8 mouse cellular contexts compared by ENCODE assay signal in the genomic region with DNA sequence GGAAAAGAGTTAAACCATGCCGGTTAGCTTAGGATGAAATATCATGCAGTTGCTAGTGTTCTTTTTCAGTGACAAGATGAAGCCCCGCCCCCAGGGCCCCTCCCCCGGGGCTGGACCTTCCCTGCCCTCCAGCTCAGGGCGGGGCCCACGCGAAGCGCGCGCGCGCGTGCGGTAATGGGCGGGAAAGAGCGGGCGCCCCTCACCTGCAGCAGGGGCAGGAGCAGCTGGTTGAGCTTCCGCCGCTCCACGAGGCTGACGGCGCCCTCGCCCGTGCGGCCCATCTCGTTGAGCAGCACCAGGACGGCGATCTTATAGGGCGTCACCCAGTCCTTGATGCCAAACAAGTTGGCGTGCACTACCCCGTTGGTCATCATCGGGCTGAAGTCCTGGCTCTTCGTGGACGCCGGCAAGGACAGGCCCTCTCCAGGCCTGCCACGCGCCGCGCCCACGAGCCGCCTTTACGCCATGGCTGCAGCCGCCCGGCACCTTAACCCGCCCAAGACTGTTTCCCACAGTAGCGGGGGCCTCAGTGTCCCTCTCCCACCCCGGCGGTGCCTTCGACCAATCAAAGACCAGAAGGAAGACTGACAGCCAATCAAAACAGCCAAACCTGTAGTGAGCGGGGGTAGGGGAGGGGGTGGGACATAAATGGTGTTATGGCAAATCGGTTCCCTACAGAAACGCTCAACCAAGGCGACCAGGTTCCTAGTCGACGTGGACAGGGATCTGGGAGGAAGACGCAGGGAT. TPM values are rescaled to one million over a fixed set of nuclear protein-coding genes. Genes with fewer than 3 reads are reported as not detected.
A peak's percentile ranks its signal among the peaks of the same experiment; 100 is the strongest.
DNase-seq lines count a peak whose midpoint lies in the region; ATAC-seq and TF ChIP-seq lines count a peak whose summit lies in the region.

A gene (minus strand): TSS at position 563 of the 747 bp plus-strand sequence.

- H3K27me3 ChIP-seq in embryonic facial prominence, embryonic 15.5 days: no peaks in the 10 kb centered on the region
- H3K27me3 ChIP-seq in limb, embryonic 14.5 days (ENCODE audit: control insufficient read depth, insufficient read depth, low read length): no peaks in the 10 kb centered on the region
- H3K27me3 ChIP-seq in midbrain, postnatal 0 days (ENCODE audit: insufficient read depth, low read length): no peaks in the 10 kb centered on the region

- peak within 1 kb of the TSS; percentile 100 for H3K4me3 ChIP-seq in bone marrow, adult 2 months (replicated peaks; ENCODE audit: control insufficient read depth, low read depth, low read length)
- peak within 1 kb of the TSS; percentile 68 for H3K4me3 ChIP-seq in embryonic facial prominence, embryonic 15.5 days (replicated peaks)
- H3K4me3 ChIP-seq in limb, embryonic 14.5 days (replicated peaks; ENCODE audit: low read length): peak within 1 kb of the TSS; percentile 77
- H3K4me3 ChIP-seq in midbrain, postnatal 0 days (ENCODE audit: low read depth, low read length): peak within 1 kb of the TSS; percentile 80

- H3K9ac ChIP-seq in embryonic facial prominence, embryonic 15.5 days: peak within 1 kb of the TSS; percentile 80
- H3K9ac ChIP-seq in limb, embryonic 14.5 days (ENCODE audit: low read depth, low read length, severe bottlenecking): peak within 1 kb of the TSS; percentile 85
- peak within 1 kb of the TSS; percentile 86 for H3K9ac ChIP-seq in midbrain, postnatal 0 days (replicated peaks; ENCODE audit: low read length, poor library complexity, severe bottlenecking)

- H3K36me3 ChIP-seq in embryonic facial prominence, embryonic 15.5 days: peaks cover 33% of the 10 kb centered on the region
- H3K36me3 ChIP-seq in limb, embryonic 14.5 days (ENCODE audit: control insufficient read depth, insufficient read depth, low read length): peaks cover 34% of the 10 kb centered on the region
- peaks cover 23% of the 10 kb centered on the region for H3K36me3 ChIP-seq in midbrain, postnatal 0 days (ENCODE audit: insufficient read depth, low read length)

- TF ChIP-seq CTCF in bone marrow, adult 2 months (IDR thresholded peaks at IDR 0.05; ENCODE audit: control insufficient read depth, insufficient read depth, low read length): no peak
- TF ChIP-seq CTCF in midbrain, postnatal 0 days (IDR thresholded peaks at IDR 0.05): no peak

- H3K4me1 ChIP-seq in bone marrow, adult 2 months (ENCODE audit: control insufficient read depth, insufficient read depth, low read length): peaks cover 1% of the 10 kb centered on the region
- H3K4me1 ChIP-seq in embryonic facial prominence, embryonic 15.5 days: peaks cover 12% of the 10 kb centered on the region
- peaks cover 8% of the 10 kb centered on the region; the same call in 1 of the 2 replicates for H3K4me1 ChIP-seq in limb, embryonic 14.5 days (ENCODE audit: control insufficient read depth, insufficient read depth, low read length)
- H3K4me1 ChIP-seq in midbrain, postnatal 0 days (ENCODE audit: insufficient read depth, low read length): no peaks in the 10 kb centered on the region

- peak; percentile 87 for TF ChIP-seq POLR2A in bone marrow, adult 2 months (IDR thresholded peaks at IDR 0.05; ENCODE audit: borderline replicate concordance, control insufficient read depth, low read depth, low read length)
- TF ChIP-seq POLR2A in limb, embryonic 14.5 days (IDR thresholded peaks at IDR 0.05; ENCODE audit: borderline replicate concordance, extremely low read depth, insufficient read depth, insufficient read length): peak; percentile 82; the same call in 1 of the 2 replicates

- ATAC-seq in embryonic facial prominence, embryonic 15.5 days (ENCODE audit: insufficient number of reproducible peaks, low FRiP score, low TSS enrichment, low read depth): peak; percentile 100
- peak; percentile 100 for ATAC-seq in limb, embryonic 14.5 days (ENCODE audit: low FRiP score, low read depth)
- ATAC-seq in midbrain, postnatal 0 days (ENCODE audit: low FRiP score): peak; percentile 100

- peak within 1 kb of the TSS; percentile 99 for H3K27ac ChIP-seq in bone marrow, adult 2 months (ENCODE audit: control insufficient read depth, insufficient read depth, low read depth, low read length, poor library complexity)
- H3K27ac ChIP-seq in embryonic facial prominence, embryonic 15.5 days (replicated peaks): peak within 1 kb of the TSS; percentile 97
- peak within 1 kb of the TSS; percentile 94 for H3K27ac ChIP-seq in limb, embryonic 14.5 days (replicated peaks; ENCODE audit: low read depth, low read length)
- peak within 1 kb of the TSS; percentile 96 for H3K27ac ChIP-seq in midbrain, postnatal 0 days (ENCODE audit: low read depth, low read length)

- DNase-seq in 416B (ENCODE audit: low read depth): peak; percentile 99
- DNase-seq in heart, adult 8-10 months (ENCODE audit: low spot score): peak; percentile 95
- DNase-seq in kidney, adult 9 months: peak; percentile 95
- peak; percentile 97 for DNase-seq in limb, embryonic 14.5 days (ENCODE audit: low spot score)
- peak; percentile 99 for DNase-seq in midbrain, postnatal 0 days (ENCODE audit: low spot score)
- DNase-seq in spleen, postnatal 14 days (ENCODE audit: low spot score in 2 of 2): peak; percentile 87 to 89

- peak within 1 kb of the TSS; percentile 60 for H3K4me2 ChIP-seq in embryonic facial prominence, embryonic 15.5 days (replicated peaks)
- H3K4me2 ChIP-seq in limb, embryonic 14.5 days (replicated peaks; ENCODE audit: low read depth, low read length, severe bottlenecking): peak within 1 kb of the TSS; percentile 51
- H3K4me2 ChIP-seq in midbrain, postnatal 0 days (ENCODE audit: low read depth, low read length, poor library complexity, severe bottlenecking): peak within 1 kb of the TSS; percentile 51

- under 1% methylated on average over 55 of the region's 55 CpGs for WGBS in bone marrow, adult 2 months
- WGBS in embryonic facial prominence, embryonic 15.5 days: under 1% methylated on average over 55 of the region's 55 CpGs
- WGBS in limb, embryonic 14.5 days: under 1% methylated on average over 50 of the region's 55 CpGs
- under 1% methylated on average over 55 of the region's 55 CpGs for WGBS in midbrain, postnatal 0 days

- H3K9me3 ChIP-seq in embryonic facial prominence, embryonic 15.5 days (replicated peaks): no peaks in the 10 kb centered on the region
- no peaks in the 10 kb centered on the region for H3K9me3 ChIP-seq in limb, embryonic 14.5 days (ENCODE audit: control insufficient read depth, low read length)
- H3K9me3 ChIP-seq in midbrain, postnatal 0 days (ENCODE audit: low read length): no peaks in the 10 kb centered on the region

RNA-seq across cellular contexts. Expression of the gene that starts here (rescaled TPM):
- 204 and 228 TPM in 2 replicates for polyA plus RNA-seq in bone marrow, adult 2 months (2011; ENCODE audit: insufficient read depth, insufficient read length, low replicate concordance, missing spikeins)
- polyA plus RNA-seq in embryonic facial prominence, embryonic 15.5 days (2015; fragmentation: Nextera tagmentation; extraction: Ambion mirVana): 390 and 401 TPM in 2 replicates
- 100 to 1,000 TPM; 151 to 179 (median 164) TPM for total RNA-seq in heart, adult 8-10 months (2022)
- 686 and 736 TPM in 2 replicates for polyA plus RNA-seq in limb, embryonic 14.5 days (2012; rRNA removed)
- polyA plus RNA-seq in limb, embryonic 14.5 days (2014; fragmentation: Nextera tagmentation; extraction: Ambion mirVana): 427 and 463 TPM in 2 replicates
- 463 and 516 TPM in 2 replicates for total RNA-seq in midbrain, postnatal 0 days (2014; rRNA removed)
- 461 and 464 TPM in 2 replicates for polyA plus RNA-seq in midbrain, postnatal 0 days (2015; fragmentation: Nextera tagmentation; extraction: Ambion mirVana)

Comparison
In these comparisons a context has a peak if more than half of its experiments do, and no peak if none do; other contexts are left out.
1. Peak in every context shown above with its lines: DNase-seq, ATAC-seq, H3K4me3 ChIP-seq and H3K27ac ChIP-seq.